Mouse (Mus musculus): ENCODE measurements at regions not wholly inside any gene's neighbourhood (a gene's known extent, or its start where the extent isn't known, plus 50 kb on each side); places are given as distances from the start of the nearest gene placed in this dataset.

GRCm38 (mm10) chr13:85639376-85640229, 350.7 kb upstream of the Rasa1 start:
- 18% methylated on average over 8 of the region's 8 CpGs for WGBS
- TF ChIP-seq EP300 (IDR thresholded peaks at IDR 0.05; ENCODE audit: low read depth) (no peak), CTCF (IDR thresholded peaks at IDR 0.05; ENCODE audit: low read depth) (peak; percentile 49)
- H3K9me3 ChIP-seq (replicated peaks; ENCODE audit: control insufficient read depth, low read length): no peaks in the 10 kb centered on the region
- no peak overlapping the region for H3K4me3 ChIP-seq (ENCODE audit: low read depth, low read length)
- no peaks in the 10 kb centered on the region for H3K27me3 ChIP-seq (ENCODE audit: control insufficient read depth, insufficient read depth, low read length)
- H3K4me2 ChIP-seq (ENCODE audit: low read depth, low read length): no peak overlapping the region
- no peak overlapping the region for H3K27ac ChIP-seq (ENCODE audit: low read depth)
- ATAC-seq (ENCODE audit: insufficient read depth, low read depth): no peak
- no peak overlapping the region for H3K9ac ChIP-seq (replicated peaks; ENCODE audit: low read depth, low read length)
- no peaks in the 10 kb centered on the region for H3K36me3 ChIP-seq (replicated peaks; ENCODE audit: control insufficient read depth, insufficient read depth, low read length)
- DNase-seq (ENCODE audit: low spot score): peak; percentile 55
- H3K4me1 ChIP-seq (ENCODE audit: control insufficient read depth, insufficient read depth): no peaks in the 10 kb centered on the region

DNA sequence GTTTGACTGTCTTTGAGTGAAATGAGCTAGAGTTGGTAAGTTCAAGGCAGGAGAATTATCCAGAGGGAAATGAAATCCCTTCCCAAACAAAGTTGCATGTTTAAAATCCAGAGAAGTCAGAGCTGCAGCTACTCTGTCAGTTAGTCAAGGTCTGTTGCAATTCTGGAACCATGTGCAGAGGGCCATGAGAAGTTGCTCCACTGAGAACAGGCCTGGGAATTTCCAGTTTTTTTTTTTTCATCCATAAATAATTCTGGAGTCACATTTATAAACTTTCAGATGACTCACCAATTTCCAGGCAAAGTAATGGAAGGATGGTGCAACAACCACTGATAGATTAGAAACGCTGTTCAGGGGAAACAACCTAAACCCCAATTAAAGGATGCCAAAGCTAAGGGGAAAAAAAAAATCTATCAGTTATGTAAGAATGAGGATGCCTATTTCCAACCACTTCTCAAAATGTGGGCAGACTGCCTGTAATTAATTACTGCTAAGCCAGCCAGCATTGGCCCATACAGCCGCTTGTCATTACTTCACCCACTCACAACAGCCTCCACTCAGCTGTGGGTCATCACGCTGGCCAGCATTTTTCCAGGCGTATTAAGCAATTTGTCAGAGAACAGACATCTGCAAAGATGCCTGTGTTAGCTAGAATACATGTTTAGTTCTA, 340.7 kb upstream of the Rasa1 start:
- Histone ChIP-seq H3K27me3 (ENCODE audit: control insufficient read depth, insufficient read depth, low read length) (no peaks in the 10 kb centered on the region), H3K4me1 (ENCODE audit: control insufficient read depth, insufficient read depth) (no peaks in the 10 kb centered on the region), H3K4me3 (ENCODE audit: low read depth, low read length) (no peak overlapping the region), H3K36me3 (replicated peaks; ENCODE audit: control insufficient read depth, insufficient read depth, low read length) (no peaks in the 10 kb centered on the region), H3K27ac (ENCODE audit: low read depth) (no peak overlapping the region), H3K9me3 (replicated peaks; ENCODE audit: control insufficient read depth, low read length) (no peaks in the 10 kb centered on the region), H3K4me2 (ENCODE audit: low read depth, low read length) (no peak overlapping the region), H3K9ac (replicated peaks; ENCODE audit: low read depth, low read length) (no peak overlapping the region)
- TF ChIP-seq CTCF (IDR thresholded peaks at IDR 0.05; ENCODE audit: low read depth) (no peak), EP300 (IDR thresholded peaks at IDR 0.05; ENCODE audit: low read depth) (no peak)
- DNase-seq (ENCODE audit: low spot score): no peak
- no peak for ATAC-seq (ENCODE audit: insufficient read depth, low read depth)
- 78% methylated on average over 4 of the region's 4 CpGs for WGBS
